Mouse (Mus musculus) bone marrow macrophage, adult 2 months (primary cell): ENCODE results near the gene Fam241a.

ENCODE experiments used
- CTCF ChIP-seq: IDR thresholded peaks from 2 replicates; pipeline ENCODE4 v1.5.1; 2012; ENCODE audit warnings: low read depth, mild to moderate bottlenecking, low read length, moderate library complexity
- POLR2A ChIP-seq: IDR thresholded peaks from 2 replicates; pipeline ENCODE4 v1.6.1; 2012; ENCODE audit warnings: mild to moderate bottlenecking, low read depth, low read length, borderline replicate concordance

DNA sequence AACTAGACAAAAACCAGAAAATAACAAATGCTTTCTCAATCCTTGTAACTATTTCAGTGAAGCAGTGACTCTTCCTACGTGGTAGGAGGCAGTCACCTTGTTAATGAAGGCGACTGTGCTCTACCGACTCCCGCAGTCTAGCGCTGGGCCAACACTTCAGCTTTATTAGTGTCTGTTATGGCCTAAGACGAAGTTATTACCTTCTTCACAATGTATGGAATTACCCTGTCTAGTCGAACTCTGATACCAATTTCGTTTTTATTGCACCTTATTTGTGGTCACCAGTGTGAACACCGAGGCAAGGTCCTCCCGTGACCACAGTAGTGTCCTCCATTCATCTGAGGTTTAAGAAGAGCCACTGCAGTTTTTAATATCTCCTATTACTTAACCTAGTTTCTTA lies 65.9 kb downstream of the Fam241a start:
- TF ChIP-seq CTCF (no peak), POLR2A (no peak)
